10 mouse cellular contexts compared by ENCODE assay signal in genomic region chr8:85220992-85221391, GRCm38 (mm10). TPM values are rescaled to one million over a fixed set of nuclear protein-coding genes. Genes with fewer than 3 reads are reported as not detected.
DNase-seq lines count a peak whose midpoint lies in the region; ATAC-seq lines count a peak whose summit lies in the region.
"Had no signal": no experiment of that assay in that cellular context is flagged by ENCODE, and none has a peak within 500 bp of the region (broad histone marks: within the 10 kb centered on the region; RNA-seq: fewer than 3 reads in every experiment).

No protein-coding gene starts in this region.

- no peaks in the 10 kb centered on the region for H3K27me3 ChIP-seq in forebrain, embryonic 14.5 days (replicated peaks; ENCODE audit: control insufficient read depth, insufficient read depth, low read length)
- no peaks in the 10 kb centered on the region for H3K27me3 ChIP-seq in forebrain, embryonic 10.5 days (ENCODE audit: poor library complexity, severe bottlenecking)
- no peaks in the 10 kb centered on the region for H3K27me3 ChIP-seq in embryonic facial prominence, embryonic 15.5 days
- H3K27me3 ChIP-seq: hindbrain, embryonic 13.5 days; midbrain, embryonic 15.5 days had no signal

- WGBS in forebrain, embryonic 14.5 days, result 59% methylated on average over 6 of the region's 6 CpGs
- WGBS in forebrain, embryonic 10.5 days, result 56% methylated on average over 6 of the region's 6 CpGs
- 33% methylated on average over 6 of the region's 6 CpGs for WGBS in embryonic facial prominence, embryonic 15.5 days

- DNase-seq in forebrain, embryonic 14.5 days (ENCODE audit: low spot score), result peak; percentile 3
- no peak for DNase-seq in forebrain, embryonic 10.5 days (ENCODE audit: extremely low spot score, low spot score)
- peak; percentile 26 for DNase-seq in kidney, postnatal 10 days
- peak; percentile 31 for DNase-seq in lung, postnatal 25 days (ENCODE audit: low spot score)
- no peak for DNase-seq in left cerebral cortex, adult 11 months (ENCODE audit: low spot score)
- no peak for DNase-seq in urinary bladder, postnatal 14 days (ENCODE audit: low spot score)

- H3K27ac ChIP-seq in forebrain, embryonic 14.5 days (ENCODE audit: low read depth, low read length), result no peak overlapping the region
- H3K27ac ChIP-seq in forebrain, embryonic 10.5 days, result no peak overlapping the region
- no peak overlapping the region for H3K27ac ChIP-seq in embryonic facial prominence, embryonic 15.5 days (replicated peaks)
- H3K27ac ChIP-seq: hindbrain, embryonic 13.5 days; midbrain, embryonic 15.5 days had no signal

- H3K36me3 ChIP-seq in forebrain, embryonic 14.5 days (ENCODE audit: control insufficient read depth, insufficient read depth, low read length), result no peaks in the 10 kb centered on the region
- no peaks in the 10 kb centered on the region for H3K36me3 ChIP-seq in forebrain, embryonic 10.5 days (replicated peaks)
- no peaks in the 10 kb centered on the region for H3K36me3 ChIP-seq in embryonic facial prominence, embryonic 15.5 days
- H3K36me3 ChIP-seq: hindbrain, embryonic 13.5 days; midbrain, embryonic 15.5 days had no signal

- H3K4me2 ChIP-seq in forebrain, embryonic 14.5 days (ENCODE audit: low read length), result no peak overlapping the region
- no peak overlapping the region for H3K4me2 ChIP-seq in embryonic facial prominence, embryonic 15.5 days (replicated peaks)
- H3K4me2 ChIP-seq: hindbrain, embryonic 13.5 days; midbrain, embryonic 15.5 days had no signal

- no peaks in the 10 kb centered on the region for H3K9me3 ChIP-seq in forebrain, embryonic 14.5 days (replicated peaks; ENCODE audit: control insufficient read depth, low read length)
- H3K9me3 ChIP-seq in forebrain, embryonic 10.5 days, result no peaks in the 10 kb centered on the region
- H3K9me3 ChIP-seq in embryonic facial prominence, embryonic 15.5 days (replicated peaks), result no peaks in the 10 kb centered on the region
- H3K9me3 ChIP-seq: hindbrain, embryonic 13.5 days; midbrain, embryonic 15.5 days had no signal

- no peak overlapping the region for H3K4me3 ChIP-seq in forebrain, embryonic 14.5 days (ENCODE audit: low read depth, low read length)
- no peak overlapping the region for H3K4me3 ChIP-seq in forebrain, embryonic 10.5 days
- no peak overlapping the region for H3K4me3 ChIP-seq in embryonic facial prominence, embryonic 15.5 days (replicated peaks)
- H3K4me3 ChIP-seq: hindbrain, embryonic 13.5 days; midbrain, embryonic 15.5 days had no signal

- no peaks in the 10 kb centered on the region for H3K4me1 ChIP-seq in forebrain, embryonic 14.5 days (ENCODE audit: control insufficient read depth, insufficient read depth, low read length)
- no peaks in the 10 kb centered on the region for H3K4me1 ChIP-seq in forebrain, embryonic 10.5 days
- no peaks in the 10 kb centered on the region for H3K4me1 ChIP-seq in embryonic facial prominence, embryonic 15.5 days
- H3K4me1 ChIP-seq: hindbrain, embryonic 13.5 days; midbrain, embryonic 15.5 days had no signal

- no peak for ATAC-seq in forebrain, embryonic 14.5 days
- peak; percentile 67 for ATAC-seq in embryonic facial prominence, embryonic 15.5 days (ENCODE audit: insufficient number of reproducible peaks, low FRiP score, low TSS enrichment, low read depth)
- ATAC-seq in CD4-positive, CD25-positive, alpha-beta regulatory T cell, adult 4 months, result no peak
- ATAC-seq: midbrain, embryonic 15.5 days had no signal

- H3K9ac ChIP-seq in forebrain, embryonic 14.5 days (ENCODE audit: low read length), result no peak overlapping the region
- H3K9ac ChIP-seq in embryonic facial prominence, embryonic 15.5 days, result no peak overlapping the region
- H3K9ac ChIP-seq: hindbrain, embryonic 13.5 days; midbrain, embryonic 15.5 days had no signal

RNA-seq across cellular contexts. Expression of gene Olfr371, which starts 4.8 kb away (rescaled TPM):
- not detected in 2 replicates for polyA plus RNA-seq in forebrain, embryonic 14.5 days (2014; fragmentation: Nextera tagmentation; extraction: Ambion mirVana)
- polyA plus RNA-seq in forebrain, embryonic 10.5 days (2016; fragmentation: Nextera tagmentation; extraction: Ambion mirVana), result not detected in 2 replicates
- polyA plus RNA-seq in embryonic facial prominence, embryonic 15.5 days (2015; fragmentation: Nextera tagmentation; extraction: Ambion mirVana), result not detected in 2 replicates
- polyA plus RNA-seq in CD4-positive, CD25-positive, alpha-beta regulatory T cell, adult 4 months (2017; shearing (Covaris generic)), result not detected
- polyA plus RNA-seq: hindbrain, embryonic 13.5 days; midbrain, embryonic 15.5 days had no signal

Comparison
In these comparisons a context has a peak if more than half of its experiments do, and no peak if none do; other contexts are left out.
1. DNase-seq: peak in forebrain, embryonic 14.5 days (single experiment), kidney, postnatal 10 days (single experiment) and lung, postnatal 25 days (single experiment); none in forebrain, embryonic 10.5 days (single experiment), left cerebral cortex, adult 11 months (single experiment) and urinary bladder, postnatal 14 days (single experiment).